Mouse (Mus musculus): ENCODE results near the gene 1700067K01Rik.

The 1700067K01Rik gene

DNA sequence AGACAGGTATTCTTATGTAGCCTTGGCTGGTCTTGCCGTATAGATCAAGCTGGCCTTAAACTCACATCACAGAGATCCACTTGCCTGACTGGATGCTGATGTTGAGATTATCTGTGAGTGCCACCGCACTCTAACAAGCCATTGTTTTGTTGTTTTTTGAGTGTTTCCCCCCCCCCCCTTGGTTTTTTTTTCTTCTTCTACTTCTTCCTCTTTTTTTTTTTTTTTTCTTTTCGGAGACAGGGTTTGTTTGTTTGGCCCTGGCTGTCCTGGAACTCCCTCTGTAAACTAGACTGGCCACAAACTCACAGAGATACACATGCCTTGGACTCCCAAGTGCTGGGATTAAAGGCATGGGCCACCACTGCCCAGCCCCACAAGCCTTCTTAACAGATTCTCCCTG, 7.3 kb upstream of the 1700067K01Rik start:
- peaks cover 44% of the 10 kb centered on the region for H3K36me3 ChIP-seq (ENCODE audit: insufficient read depth, low read length)
- H3K4me1 ChIP-seq (replicated peaks; ENCODE audit: low read depth, low read length): peaks cover 23% of the 10 kb centered on the region
- H3K27me3 ChIP-seq (ENCODE audit: insufficient read depth, low read length): peaks cover 20% of the 10 kb centered on the region
- H3K4me3 ChIP-seq (replicated peaks; ENCODE audit: low read length): no peak overlapping the region
- no peak for TF ChIP-seq NANOG (IDR thresholded peaks at IDR 0.05; ENCODE audit: borderline replicate concordance, low read length)
- no peak for TF ChIP-seq CTCF (conservative IDR thresholded peaks at IDR 0.05; ENCODE audit: low read length)
- no peak for TF ChIP-seq POU5F1 (IDR thresholded peaks at IDR 0.05; ENCODE audit: borderline replicate concordance, low read length)
- H3K9me3 ChIP-seq (ENCODE audit: low read length): no peaks in the 10 kb centered on the region

DNA sequence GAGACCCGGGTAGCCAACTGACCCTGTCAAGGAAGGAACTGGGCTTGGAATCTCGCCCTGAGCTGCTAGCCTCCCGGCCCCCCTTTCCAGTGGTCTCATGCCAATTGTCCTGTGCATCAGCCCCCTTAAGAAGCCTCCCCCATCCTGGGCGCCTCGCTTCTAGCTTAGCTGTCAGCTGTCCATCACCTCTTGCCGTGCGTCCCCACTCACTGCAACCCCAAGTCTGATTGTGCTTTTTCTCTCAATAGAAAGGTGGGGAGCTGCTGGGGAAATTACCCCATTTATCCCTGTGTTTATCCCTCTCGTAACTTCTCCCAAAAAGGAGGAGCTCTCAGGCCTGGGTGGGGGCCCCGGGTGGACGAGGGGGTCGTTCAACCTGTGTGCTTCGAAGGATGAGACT, 5.3 kb upstream of the 1700067K01Rik start:
- Histone ChIP-seq H3K27me3 (ENCODE audit: insufficient read depth, low read length) (peaks cover 25% of the 10 kb centered on the region), H3K36me3 (ENCODE audit: insufficient read depth, low read length) (peaks cover 47% of the 10 kb centered on the region), H3K9me3 (ENCODE audit: low read length) (no peaks in the 10 kb centered on the region), H3K4me1 (replicated peaks; ENCODE audit: low read depth, low read length) (peaks cover 39% of the 10 kb centered on the region), H3K4me3 (replicated peaks; ENCODE audit: low read length) (peak overlapping the region; percentile 85)
- TF ChIP-seq POU5F1 (IDR thresholded peaks at IDR 0.05; ENCODE audit: borderline replicate concordance, low read length) (no peak), CTCF (conservative IDR thresholded peaks at IDR 0.05; ENCODE audit: low read length) (no peak), NANOG (IDR thresholded peaks at IDR 0.05; ENCODE audit: borderline replicate concordance, low read length) (no peak)

DNA sequence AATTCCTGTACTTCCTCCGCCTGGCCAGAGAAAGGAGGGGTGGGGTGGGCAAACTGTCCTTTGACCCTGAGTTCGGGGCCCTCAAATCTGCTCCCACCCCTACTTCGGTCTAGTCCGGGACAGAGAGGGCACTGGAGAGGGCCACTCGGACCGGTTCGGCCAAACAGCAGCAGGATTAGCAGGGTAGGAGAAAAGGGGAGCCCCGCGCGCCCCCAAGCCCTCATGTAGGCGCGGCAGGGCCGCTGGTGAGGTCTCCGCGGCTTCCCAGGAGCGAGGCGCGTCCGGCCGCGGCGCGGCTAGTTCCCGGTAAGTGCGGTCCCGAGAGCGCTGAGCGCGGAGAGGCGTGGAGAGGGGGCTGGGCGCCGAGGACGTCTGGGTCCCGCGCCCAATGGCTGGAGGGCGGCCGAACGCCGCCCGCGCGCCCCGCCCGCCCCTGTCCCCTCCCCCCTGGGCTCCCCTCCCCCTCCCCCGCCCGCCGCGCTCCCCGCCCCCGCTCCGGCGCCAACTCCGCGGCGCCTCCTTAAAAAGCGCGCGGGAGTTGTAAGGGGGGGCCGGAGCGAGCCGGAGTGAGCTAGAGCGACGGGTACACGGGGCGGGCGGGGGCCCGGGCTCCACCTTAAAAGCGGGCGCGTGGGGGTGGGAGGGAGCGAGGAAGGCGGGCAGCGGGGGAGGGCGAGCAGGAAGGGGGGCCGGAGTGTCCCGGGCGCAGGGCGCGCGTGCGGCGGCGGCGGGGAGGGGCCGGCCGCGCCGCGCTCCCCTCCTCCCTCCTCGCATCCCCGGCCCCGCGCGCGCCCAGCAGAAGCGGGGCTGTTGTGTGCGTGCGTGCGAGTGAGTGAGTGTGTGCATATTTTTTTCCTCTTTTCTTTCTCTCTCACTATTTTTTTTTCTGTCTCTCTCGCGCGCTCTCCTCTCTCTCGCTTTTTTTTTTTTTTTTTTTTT, 4.5 kb upstream of the 1700067K01Rik start:
- no peak for TF ChIP-seq POU5F1 (IDR thresholded peaks at IDR 0.05; ENCODE audit: borderline replicate concordance, low read length)
- no peak for TF ChIP-seq CTCF (conservative IDR thresholded peaks at IDR 0.05; ENCODE audit: low read length)
- no peak for TF ChIP-seq NANOG (IDR thresholded peaks at IDR 0.05; ENCODE audit: borderline replicate concordance, low read length)
- H3K4me3 ChIP-seq (replicated peaks; ENCODE audit: low read length): peak overlapping the region; percentile 85
- no peaks in the 10 kb centered on the region for H3K9me3 ChIP-seq (ENCODE audit: low read length)
- H3K36me3 ChIP-seq (ENCODE audit: insufficient read depth, low read length): peaks cover 40% of the 10 kb centered on the region
- peaks cover 44% of the 10 kb centered on the region for H3K4me1 ChIP-seq (replicated peaks; ENCODE audit: low read depth, low read length)
- H3K27me3 ChIP-seq (ENCODE audit: insufficient read depth, low read length): peaks cover 30% of the 10 kb centered on the region

DNA sequence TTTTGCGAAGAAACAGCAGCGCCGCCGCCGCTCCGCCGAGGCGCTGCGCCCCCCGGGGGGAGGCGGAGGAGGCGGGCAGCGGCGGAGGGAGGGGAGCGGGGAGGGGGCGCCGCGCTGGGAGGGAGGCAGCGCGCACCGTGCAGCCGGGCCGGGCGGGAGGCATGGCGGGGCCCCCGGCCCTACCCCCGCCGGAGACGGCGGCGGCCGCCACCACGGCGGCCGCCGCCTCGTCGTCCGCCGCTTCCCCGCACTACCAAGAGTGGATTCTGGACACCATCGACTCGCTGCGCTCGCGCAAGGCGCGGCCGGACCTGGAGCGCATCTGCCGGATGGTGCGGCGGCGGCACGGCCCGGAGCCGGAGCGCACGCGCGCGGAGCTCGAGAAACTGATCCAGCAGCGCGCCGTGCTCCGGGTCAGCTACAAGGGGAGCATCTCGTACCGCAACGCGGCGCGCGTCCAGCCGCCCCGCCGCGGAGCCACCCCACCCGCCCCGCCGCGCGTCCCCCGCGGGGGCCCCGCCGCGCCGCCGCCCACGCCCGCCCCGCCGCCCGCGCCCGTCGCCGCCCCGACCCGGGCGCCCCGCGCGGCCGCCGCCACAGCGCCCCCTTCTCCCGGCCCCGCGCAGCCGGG, 3.7 kb upstream of the 1700067K01Rik start, which contains the start of gene Samd1:
TSS of gene Samd1 (plus strand) at position 162 of the 631 bp plus-strand sequence.
- H3K9me3 ChIP-seq (ENCODE audit: low read length): no peaks in the 10 kb centered on the region
- H3K36me3 ChIP-seq (ENCODE audit: insufficient read depth, low read length): peaks cover 42% of the 10 kb centered on the region
- no peak for TF ChIP-seq POU5F1 (IDR thresholded peaks at IDR 0.05; ENCODE audit: borderline replicate concordance, low read length)
- TF ChIP-seq CTCF (conservative IDR thresholded peaks at IDR 0.05; ENCODE audit: low read length): no peak
- TF ChIP-seq NANOG (IDR thresholded peaks at IDR 0.05; ENCODE audit: borderline replicate concordance, low read length): no peak
- H3K4me1 ChIP-seq (replicated peaks; ENCODE audit: low read depth, low read length): peaks cover 49% of the 10 kb centered on the region
- H3K27me3 ChIP-seq (ENCODE audit: insufficient read depth, low read length): peaks cover 38% of the 10 kb centered on the region
- peak within 1 kb of the TSS; percentile 86 for H3K4me3 ChIP-seq (replicated peaks; ENCODE audit: low read length)

DNA sequence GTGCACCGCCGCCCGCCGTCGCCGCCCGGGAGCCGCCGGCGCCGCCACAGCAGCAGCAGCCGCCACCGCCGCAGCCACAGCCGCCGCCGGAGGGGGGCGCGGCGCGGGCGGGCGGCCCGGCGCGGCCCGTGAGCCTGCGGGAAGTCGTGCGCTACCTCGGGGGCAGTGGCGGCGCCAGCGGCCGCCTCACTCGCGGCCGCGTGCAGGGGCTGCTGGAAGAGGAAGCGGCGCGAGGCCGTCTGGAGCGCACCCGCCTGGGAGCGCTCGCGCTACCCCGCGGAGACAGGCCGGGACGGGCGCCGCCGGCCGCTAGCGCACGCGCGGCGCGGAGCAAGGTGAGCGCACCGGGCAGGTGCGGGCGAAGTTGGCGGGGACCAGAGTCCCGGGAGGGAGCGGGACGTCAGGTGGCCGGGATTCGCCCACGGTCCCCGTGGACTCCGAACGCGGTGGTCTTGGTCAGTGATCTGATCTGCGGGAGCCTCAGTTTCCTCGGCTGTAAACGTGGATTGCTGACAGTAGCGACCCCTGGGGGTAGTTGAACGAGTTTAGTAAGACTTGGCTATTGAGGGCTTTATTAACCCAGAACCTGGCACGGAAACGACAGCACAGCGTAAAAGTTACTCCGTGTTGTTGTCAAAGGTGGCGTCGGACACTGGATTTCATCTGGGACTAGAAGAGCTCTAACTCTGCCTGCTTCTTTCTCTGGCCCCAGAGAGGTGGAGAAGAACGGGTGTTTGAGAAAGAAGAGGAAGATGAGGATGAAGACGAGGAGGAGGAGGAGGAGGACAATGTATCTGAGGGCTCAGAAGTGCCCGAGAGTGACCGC, 2.9 kb upstream of the 1700067K01Rik start:
- Histone ChIP-seq H3K4me1 (replicated peaks; ENCODE audit: low read depth, low read length) (peaks cover 54% of the 10 kb centered on the region), H3K27me3 (ENCODE audit: insufficient read depth, low read length) (peaks cover 40% of the 10 kb centered on the region), H3K9me3 (ENCODE audit: low read length) (no peaks in the 10 kb centered on the region), H3K4me3 (replicated peaks; ENCODE audit: low read length) (peak overlapping the region; percentile 86), H3K36me3 (ENCODE audit: insufficient read depth, low read length) (peaks cover 50% of the 10 kb centered on the region)
- TF ChIP-seq POU5F1 (IDR thresholded peaks at IDR 0.05; ENCODE audit: borderline replicate concordance, low read length) (no peak), CTCF (conservative IDR thresholded peaks at IDR 0.05; ENCODE audit: low read length) (peak; percentile 43), NANOG (IDR thresholded peaks at IDR 0.05; ENCODE audit: borderline replicate concordance, low read length) (no peak)

- Histone ChIP-seq H3K27me3 (ENCODE audit: insufficient read depth, low read length) (peaks cover 42% of the 10 kb centered on the region), H3K4me1 (replicated peaks; ENCODE audit: low read depth, low read length) (peaks cover 61% of the 10 kb centered on the region), H3K36me3 (ENCODE audit: insufficient read depth, low read length) (peaks cover 50% of the 10 kb centered on the region), H3K4me3 (replicated peaks; ENCODE audit: low read length) (peak overlapping the region; percentile 86), H3K9me3 (ENCODE audit: low read length) (no peaks in the 10 kb centered on the region)
- TF ChIP-seq CTCF (conservative IDR thresholded peaks at IDR 0.05; ENCODE audit: low read length): no peak
- TF ChIP-seq NANOG (IDR thresholded peaks at IDR 0.05; ENCODE audit: borderline replicate concordance, low read length): no peak
- no peak for TF ChIP-seq POU5F1 (IDR thresholded peaks at IDR 0.05; ENCODE audit: borderline replicate concordance, low read length)
Measured at GRCm38 (mm10) chr8:83999057-83999705, 2.1 kb upstream of the 1700067K01Rik start.

DNA sequence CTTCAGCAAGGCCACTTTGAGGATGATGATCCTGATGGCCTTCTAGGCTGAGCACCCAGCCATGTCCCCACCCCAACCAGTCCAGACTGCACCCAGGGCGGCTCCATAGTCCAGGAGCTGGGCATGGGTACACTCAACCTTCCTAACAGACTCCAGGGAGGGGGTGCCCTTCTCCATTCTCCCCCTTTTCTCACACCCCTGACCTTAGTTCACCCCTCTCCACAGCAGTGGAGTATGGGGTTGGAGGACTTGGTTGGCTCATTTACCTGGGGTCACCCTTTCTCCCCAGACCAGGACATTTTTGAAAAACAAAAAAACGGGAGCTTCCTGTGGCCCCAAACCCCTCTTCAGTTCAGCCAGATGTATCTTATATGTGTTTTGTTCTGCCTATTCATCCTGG, 1.5 kb upstream of the 1700067K01Rik start:
- Histone ChIP-seq H3K27me3 (ENCODE audit: insufficient read depth, low read length) (peaks cover 38% of the 10 kb centered on the region), H3K4me3 (replicated peaks; ENCODE audit: low read length) (peak overlapping the region; percentile 86; the same call in 1 of the 2 replicates), H3K9me3 (ENCODE audit: low read length) (no peaks in the 10 kb centered on the region), H3K36me3 (ENCODE audit: insufficient read depth, low read length) (peaks cover 44% of the 10 kb centered on the region), H3K4me1 (replicated peaks; ENCODE audit: low read depth, low read length) (peaks cover 64% of the 10 kb centered on the region)
- TF ChIP-seq POU5F1 (IDR thresholded peaks at IDR 0.05; ENCODE audit: borderline replicate concordance, low read length) (no peak), CTCF (conservative IDR thresholded peaks at IDR 0.05; ENCODE audit: low read length) (no peak), NANOG (IDR thresholded peaks at IDR 0.05; ENCODE audit: borderline replicate concordance, low read length) (no peak)
